Mouse (Mus musculus) heart, adult 2 months (tissue): ENCODE results near the gene Elf5. TPM values are rescaled to one million over a fixed set of nuclear protein-coding genes. Genes with fewer than 3 reads are reported as not detected.

Source experiments
- DNase-seq, 2 experiments: peaks; one replicate each; pipeline ENCODE4 v3.0.0; 2021
- H3K27ac ChIP-seq: fragments of 200-600 bp; 2 replicates; pipeline ENCODE4 v1.8.1; 2022
- H3K27me3 ChIP-seq: fragments of 200-500 bp; 2 replicates; pipeline ENCODE4 v1.6.1; 2012; ENCODE audit warnings: mild to moderate bottlenecking, low read length, inconsistent platforms, mixed read lengths; ENCODE audit not compliant: control insufficient read depth, insufficient read depth
- H3K36me3 ChIP-seq: fragments of 200-500 bp; 2 replicates; pipeline ENCODE4 v1.6.1; 2012; ENCODE audit warnings: low read length, inconsistent platforms; ENCODE audit not compliant: control insufficient read depth, insufficient read depth
- H3K4me1 ChIP-seq: fragments of 200-500 bp; 2 replicates; pipeline ENCODE4 v1.6.1; 2011; ENCODE audit warnings: low read length; ENCODE audit not compliant: control insufficient read depth, insufficient read depth
- H3K4me3 ChIP-seq: fragments of 200-600 bp; 2 replicates; pipeline ENCODE4 v1.8.1; 2022
- H3K79me2 ChIP-seq: fragments of 200-500 bp; replicated peaks from 2 replicates; pipeline ENCODE4 v1.6.1; 2012; ENCODE audit warnings: mild to moderate bottlenecking, inconsistent platforms, low read length, moderate library complexity, mixed read lengths; ENCODE audit not compliant: control insufficient read depth, insufficient read depth
- H3K9ac ChIP-seq: fragments of 200-500 bp; 2 replicates; pipeline ENCODE4 v1.6.1; 2012; ENCODE audit warnings: low read depth, mild to moderate bottlenecking, control low read depth, inconsistent platforms, low read length, mixed read lengths
- CTCF ChIP-seq: fragments of 200-600 bp; IDR thresholded peaks from 2 replicates; pipeline ENCODE4 v1.8.1; 2022; ENCODE audit warnings: antibody characterized with exemption, mild to moderate bottlenecking, moderate library complexity
- EP300 ChIP-seq: fragments of 200-500 bp; IDR thresholded peaks from 2 replicates; pipeline ENCODE4 v1.6.1; 2011; ENCODE audit warnings: low read depth, low read length, control low read depth; ENCODE audit not compliant: insufficient read depth
- POLR2A ChIP-seq: fragments of 200-500 bp; IDR thresholded peaks from 2 replicates; pipeline ENCODE4 v1.6.1; 2011; ENCODE audit warnings: mild to moderate bottlenecking, low read depth, low read length, control low read depth; ENCODE audit not compliant: insufficient read depth
- WGBS: fragments of 180-500 bp; shearing (Covaris S2); methylation state at CpG from one replicate; pipeline ENCODE4 v1.1.7; 2018; 5-methylcytosine and 5-hydroxymethylcytosine counted together
- intact Hi-C: fragments of 180-260 bp; cut with DNase I; formaldehyde crosslinking; loops from one replicate; pipeline ENCODE4 v1.15.1; 2025
- polyA plus RNA-seq: library from polyadenylated mRNA; depleted of rRNA; stranded (reverse); fragments of >200 nt; gene quantifications from 2 replicates; pipeline ENCODE4 v1.2.3, GENCODE M21; 2012
- total RNA-seq, 2 experiments: library from RNA; stranded (reverse); gene quantifications; 2 replicates each; pipeline ENCODE4 v1.2.3; 2021

Elf5 gene
- total and polyA plus RNA-seq, 3 experiments: 0.33 TPM; not detected in 2

- no peaks in the 10 kb centered on the region for H3K79me2 ChIP-seq
- no peak overlapping the region for H3K9ac ChIP-seq
- no peak overlapping the region for H3K27ac ChIP-seq
- no peak overlapping the region for H3K4me3 ChIP-seq
- 0 out of 2 replicates have a peak, but pooled peaks cover 2% of the 10 kb centered on the region for H3K36me3 ChIP-seq
- no peaks in the 10 kb centered on the region for H3K27me3 ChIP-seq
- TF ChIP-seq EP300: no peak
- no peak for TF ChIP-seq CTCF
- TF ChIP-seq POLR2A: no peak
- intact Hi-C loops: no loop called here
- DNase-seq: no peak
- no peaks in the 10 kb centered on the region; the same call in 1 of the 2 replicates for H3K4me1 ChIP-seq
- 34% methylated on average over 9 of the region's 9 CpGs for WGBS
Observed at GRCm38 (mm10) chr2:103461743-103462142, 50.3 kb downstream of the Elf5 start.

GRCm38 (mm10) chr2:103462746-103463145, 51.3 kb downstream of the Elf5 start:
- H3K36me3 ChIP-seq: peaks cover 2% of the 10 kb centered on the region; the same call in 1 of the 2 replicates
- no peak for DNase-seq
- no peaks in the 10 kb centered on the region for H3K27me3 ChIP-seq
- no peaks in the 10 kb centered on the region for H3K79me2 ChIP-seq
- no peak overlapping the region for H3K9ac ChIP-seq
- no peak overlapping the region for H3K4me3 ChIP-seq
- TF ChIP-seq CTCF: no peak
- no peak for TF ChIP-seq EP300
- no peak for TF ChIP-seq POLR2A
- 95% methylated on average over 5 of the region's 5 CpGs for WGBS
- H3K4me1 ChIP-seq: no peaks in the 10 kb centered on the region; the same call in 1 of the 2 replicates
- intact Hi-C loops: no loop called here
- H3K27ac ChIP-seq: no peak overlapping the region

GRCm38 (mm10) chr2:103464524-103464923, 53.0 kb downstream of the Elf5 start:
- DNase-seq: no peak
- WGBS: 86% methylated on average over 8 of the region's 8 CpGs
- H3K4me3 ChIP-seq: no peak overlapping the region

GRCm38 (mm10) chr2:103465429-103465828, 53.9 kb downstream of the Elf5 start:
- Histone ChIP-seq H3K36me3 (peaks cover 5% of the 10 kb centered on the region), H3K79me2 (no peaks in the 10 kb centered on the region; the same call in 1 of the 2 replicates), H3K27ac (no peak overlapping the region), H3K4me3 (no peak overlapping the region), H3K27me3 (no peaks in the 10 kb centered on the region), H3K9ac (no peak overlapping the region), H3K4me1 (no peaks in the 10 kb centered on the region; the same call in 1 of the 2 replicates)
- intact Hi-C loops: no loop called here
- WGBS: 86% methylated on average over 11 of the region's 11 CpGs
- no peak for DNase-seq
- TF ChIP-seq EP300: no peak

More at GRCm38 (mm10) chr2:103464524-103464923, 53.0 kb downstream of the Elf5 start:
- H3K36me3 ChIP-seq: peaks cover 2% of the 10 kb centered on the region; the same call in 1 of the 2 replicates
- no peak overlapping the region for H3K27ac ChIP-seq
- intact Hi-C loops: no loop called here
- H3K79me2 ChIP-seq: no peaks in the 10 kb centered on the region; the same call in 1 of the 2 replicates
- H3K9ac ChIP-seq: no peak overlapping the region
- no peaks in the 10 kb centered on the region; the same call in 1 of the 2 replicates for H3K4me1 ChIP-seq
- TF ChIP-seq EP300 (no peak), POLR2A (no peak), CTCF (no peak)
- H3K27me3 ChIP-seq: no peaks in the 10 kb centered on the region

GRCm38 (mm10) chr2:103466272-103466671, 54.8 kb downstream of the Elf5 start:
- Histone ChIP-seq H3K9ac (no peak overlapping the region), H3K4me3 (no peak overlapping the region), H3K79me2 (no peaks in the 10 kb centered on the region; the same call in 1 of the 2 replicates), H3K36me3 (peaks cover 5% of the 10 kb centered on the region), H3K27me3 (no peaks in the 10 kb centered on the region), H3K4me1 (no peaks in the 10 kb centered on the region; the same call in 1 of the 2 replicates), H3K27ac (no peak overlapping the region)
- intact Hi-C loops: no loop called here
- no peak for TF ChIP-seq POLR2A
- TF ChIP-seq CTCF: no peak
- no peak for TF ChIP-seq EP300
- 92% methylated on average over 3 of the region's 3 CpGs for WGBS
- DNase-seq: no peak

GRCm38 (mm10) chr2:103466984-103467588, 55.6 kb downstream of the Elf5 start:
- no peak overlapping the region for H3K9ac ChIP-seq
- H3K27ac ChIP-seq: no peak overlapping the region
- H3K27me3 ChIP-seq: no peaks in the 10 kb centered on the region
- intact Hi-C loops: no loop called here
- H3K4me1 ChIP-seq: no peaks in the 10 kb centered on the region
- H3K4me3 ChIP-seq: no peak overlapping the region
- DNase-seq: no peak
- 84% methylated on average over 10 of the region's 10 CpGs for WGBS
- TF ChIP-seq POLR2A: no peak
- H3K79me2 ChIP-seq: no peaks in the 10 kb centered on the region; the same call in 1 of the 2 replicates
- peaks cover 5% of the 10 kb centered on the region for H3K36me3 ChIP-seq
